Mouse (Mus musculus) hindbrain, embryonic 12.5 days (tissue): Measurements from ENCODE around the gene Ksr2. TPM values are rescaled to one million over a fixed set of nuclear protein-coding genes. Genes with fewer than 3 reads are reported as not detected.

Experiments
- ATAC-seq: fragments of 200-750 bp; cut with Nextera tagmentation; 2 replicates; pipeline ENCODE4 v1.8.0; 2017; ENCODE audit warnings: moderate TSS enrichment; ENCODE audit not compliant: low FRiP score
- H3K27ac ChIP-seq: fragments of 300-500 bp; sonication (generic); 2 replicates; pipeline ENCODE4 v1.5.1; 2016; ENCODE audit warnings: mild to moderate bottlenecking
- H3K27me3 ChIP-seq: fragments of 300-500 bp; sonication (generic); 2 replicates; pipeline ENCODE4 v1.6.1; 2016; ENCODE audit warnings: mild to moderate bottlenecking
- H3K36me3 ChIP-seq: fragments of 300-500 bp; sonication (generic); 2 replicates; pipeline ENCODE4 v1.6.1; 2016; ENCODE audit warnings: mild to moderate bottlenecking
- H3K4me1 ChIP-seq: fragments of 300-500 bp; sonication (generic); 2 replicates; pipeline ENCODE4 v1.6.1; 2016
- H3K4me2 ChIP-seq: fragments of 300-500 bp; sonication (generic); replicated peaks from 2 replicates; pipeline ENCODE4 v1.6.1; 2016; ENCODE audit warnings: mild to moderate bottlenecking
- H3K4me3 ChIP-seq: fragments of 300-500 bp; sonication (generic); 2 replicates; pipeline ENCODE4 v1.5.1; 2016; ENCODE audit warnings: mild to moderate bottlenecking
- H3K9ac ChIP-seq: fragments of 300-500 bp; sonication (generic); 2 replicates; pipeline ENCODE4 v1.6.1; 2016; ENCODE audit warnings: mild to moderate bottlenecking, moderate library complexity
- H3K9me3 ChIP-seq: fragments of 300-500 bp; sonication (generic); replicated peaks from 2 replicates; pipeline ENCODE4 v1.6.1; 2016; ENCODE audit warnings: mild to moderate bottlenecking
- WGBS: fragments of 180-500 bp; shearing (Covaris S2); methylation state at CpG from one replicate; pipeline ENCODE4 v1.1.7; 2016; 5-methylcytosine and 5-hydroxymethylcytosine counted together
- polyA plus RNA-seq: library from polyadenylated mRNA; unstranded; fragments of >200 nt; fragmentation: Nextera tagmentation; extraction: Ambion mirVana; gene quantifications from 2 replicates; pipeline ENCODE4 v1.2.1, GENCODE M21; 2016

The Ksr2 gene
- polyA plus RNA-seq, 1 experiment from 2014 or later: 4.4 TPM

DNA sequence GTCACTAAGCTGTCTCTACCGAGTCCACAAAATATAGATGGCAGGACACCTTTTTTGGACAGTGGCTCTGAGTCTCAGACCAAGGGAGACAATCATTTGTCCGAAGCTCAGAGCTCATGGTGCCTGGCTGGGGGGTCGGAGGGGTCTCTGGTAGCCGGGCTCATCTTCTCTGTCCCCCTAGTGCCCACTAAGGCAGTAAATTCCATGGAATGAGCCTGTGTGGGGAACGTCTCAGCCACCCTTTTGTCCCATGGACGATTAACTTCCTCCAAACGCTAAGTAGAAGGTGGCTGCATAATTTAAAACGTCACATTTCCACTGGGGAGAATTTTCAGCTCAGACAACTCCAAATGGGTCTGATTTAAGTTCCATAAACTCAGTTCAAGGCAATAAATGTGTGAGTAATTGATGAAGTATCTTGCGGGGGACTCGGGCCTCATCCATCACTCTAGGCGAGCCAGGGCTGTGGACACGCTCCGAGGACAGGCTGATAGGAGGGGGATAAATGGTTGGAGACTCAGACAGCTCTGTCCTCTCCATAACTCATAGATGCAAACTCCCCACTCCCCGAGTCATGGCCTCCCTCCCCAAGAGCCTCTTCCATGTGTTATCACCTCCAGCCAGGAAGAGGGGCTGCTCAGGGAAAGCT lies 237.6 kb downstream of the Ksr2 start:
- Histone ChIP-seq H3K36me3 (no peaks in the 10 kb centered on the region), H3K4me2 (no peak overlapping the region), H3K4me1 (no peaks in the 10 kb centered on the region), H3K9ac (no peak overlapping the region), H3K27me3 (no peaks in the 10 kb centered on the region), H3K4me3 (no peak overlapping the region), H3K9me3 (no peaks in the 10 kb centered on the region), H3K27ac (no peak overlapping the region)
- WGBS: 72% methylated on average over 14 of the region's 14 CpGs
- no peak for ATAC-seq

DNA sequence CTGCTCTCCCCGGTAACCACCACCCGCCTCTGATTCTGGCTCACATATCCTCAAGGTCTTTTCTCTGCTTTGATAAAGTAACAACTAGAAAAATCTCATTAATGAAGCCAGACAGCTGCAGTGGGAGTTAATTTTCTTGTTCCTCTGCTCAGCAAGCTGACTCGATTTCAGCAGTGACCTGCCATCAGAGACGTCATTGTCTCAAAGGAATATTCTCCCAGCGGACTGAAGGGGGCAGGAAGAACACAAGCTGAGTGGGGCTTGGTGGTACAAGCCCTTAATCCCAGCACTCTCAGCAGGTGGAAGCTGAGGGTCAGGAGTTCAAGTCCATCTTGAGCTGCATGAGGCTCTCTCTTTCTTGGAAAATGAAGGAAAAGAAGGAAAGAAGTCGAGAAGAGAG lies 244.8 kb downstream of the Ksr2 start:
- no peak overlapping the region for H3K4me2 ChIP-seq
- no peak overlapping the region for H3K4me3 ChIP-seq
- 0 out of 2 replicates have a peak, but pooled peaks cover 7% of the 10 kb centered on the region for H3K4me1 ChIP-seq
- H3K36me3 ChIP-seq: no peaks in the 10 kb centered on the region
- no peak for ATAC-seq
- 33% methylated on average over 6 of the region's 6 CpGs for WGBS
- no peak overlapping the region for H3K9ac ChIP-seq
- H3K27ac ChIP-seq: no peak overlapping the region
- no peaks in the 10 kb centered on the region for H3K9me3 ChIP-seq
- no peaks in the 10 kb centered on the region for H3K27me3 ChIP-seq

DNA sequence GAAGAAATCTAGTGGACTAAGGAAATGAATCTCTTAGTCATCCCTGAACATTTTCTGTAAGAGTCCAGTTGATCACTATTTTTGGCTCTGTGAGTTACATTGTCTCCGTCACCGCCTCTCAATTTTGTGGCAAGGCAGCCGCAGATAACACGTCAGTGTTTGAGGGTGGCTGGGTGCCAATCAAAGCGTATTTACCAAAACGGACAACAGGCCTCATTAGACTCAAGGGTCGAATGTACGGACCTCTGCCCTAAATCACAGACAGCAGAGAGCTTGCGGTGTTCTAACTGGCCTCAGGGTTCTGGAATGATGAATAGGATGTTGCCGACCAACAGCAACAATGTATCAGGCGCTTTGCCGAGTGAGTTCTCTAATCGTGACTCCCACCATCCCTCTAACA lies 245.8 kb downstream of the Ksr2 start:
- Histone ChIP-seq H3K27me3 (no peaks in the 10 kb centered on the region), H3K27ac (no peak overlapping the region), H3K4me3 (no peak overlapping the region), H3K36me3 (no peaks in the 10 kb centered on the region), H3K4me1 (0 out of 2 replicates have a peak, but pooled peaks cover 7% of the 10 kb centered on the region), H3K9me3 (no peaks in the 10 kb centered on the region), H3K4me2 (no peak overlapping the region), H3K9ac (no peak overlapping the region)
- ATAC-seq: no peak
- 76% methylated on average over 13 of the region's 13 CpGs for WGBS

DNA sequence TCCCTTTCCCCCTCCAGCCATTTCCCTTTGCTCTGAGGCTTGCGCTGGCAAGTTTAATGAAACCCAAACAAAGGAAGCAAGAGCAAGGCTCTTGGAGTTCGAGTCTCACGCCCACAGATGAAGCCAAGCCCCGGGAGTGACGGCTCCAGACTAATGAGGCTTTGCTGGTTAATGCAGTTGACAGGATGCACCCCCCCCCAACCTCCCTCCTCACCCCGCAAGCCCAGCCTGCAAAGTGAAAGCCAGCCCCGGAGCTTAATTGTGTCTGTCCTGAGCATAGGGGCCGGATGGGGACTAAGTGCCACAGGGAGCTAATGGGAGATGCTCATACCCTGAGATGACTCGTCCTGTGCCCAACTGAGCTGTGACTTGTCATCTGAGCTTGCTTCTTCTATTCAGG lies 251.4 kb downstream of the Ksr2 start:
- no peak overlapping the region for H3K4me2 ChIP-seq
- H3K36me3 ChIP-seq: no peaks in the 10 kb centered on the region
- no peaks in the 10 kb centered on the region for H3K9me3 ChIP-seq
- H3K9ac ChIP-seq: no peak overlapping the region
- ATAC-seq: no peak
- H3K27ac ChIP-seq: no peak overlapping the region
- 12% methylated on average over 9 of the region's 9 CpGs for WGBS
- H3K4me3 ChIP-seq: no peak overlapping the region
- H3K27me3 ChIP-seq: no peaks in the 10 kb centered on the region
- peaks cover 18% of the 10 kb centered on the region for H3K4me1 ChIP-seq

DNA sequence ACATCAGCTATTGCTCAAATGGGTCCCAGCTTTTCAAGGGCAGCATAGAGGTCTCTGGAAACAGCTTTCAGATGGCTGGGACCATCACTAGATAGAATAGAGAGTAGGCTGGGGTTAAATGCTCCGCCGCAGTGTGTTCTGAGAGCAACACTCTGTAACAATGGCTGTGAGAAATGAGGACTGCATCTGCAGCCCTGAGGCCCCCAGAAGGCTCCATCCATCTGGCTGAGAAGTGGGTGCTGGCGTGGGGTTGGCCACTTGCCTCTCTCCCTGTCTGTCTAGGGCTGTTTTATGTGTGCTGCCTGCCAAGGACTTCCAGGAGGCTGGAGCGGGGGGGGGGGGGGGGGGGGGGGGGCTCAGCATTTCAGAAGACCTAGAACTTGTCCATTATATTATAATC lies 253.5 kb downstream of the Ksr2 start:
- Histone ChIP-seq H3K9ac (no peak overlapping the region), H3K4me2 (no peak overlapping the region), H3K4me3 (no peak overlapping the region), H3K27me3 (no peaks in the 10 kb centered on the region), H3K27ac (no peak overlapping the region), H3K4me1 (peaks cover 24% of the 10 kb centered on the region), H3K9me3 (no peaks in the 10 kb centered on the region), H3K36me3 (no peaks in the 10 kb centered on the region)
- no peak for ATAC-seq
- 77% methylated on average over 3 of the region's 4 CpGs for WGBS

DNA sequence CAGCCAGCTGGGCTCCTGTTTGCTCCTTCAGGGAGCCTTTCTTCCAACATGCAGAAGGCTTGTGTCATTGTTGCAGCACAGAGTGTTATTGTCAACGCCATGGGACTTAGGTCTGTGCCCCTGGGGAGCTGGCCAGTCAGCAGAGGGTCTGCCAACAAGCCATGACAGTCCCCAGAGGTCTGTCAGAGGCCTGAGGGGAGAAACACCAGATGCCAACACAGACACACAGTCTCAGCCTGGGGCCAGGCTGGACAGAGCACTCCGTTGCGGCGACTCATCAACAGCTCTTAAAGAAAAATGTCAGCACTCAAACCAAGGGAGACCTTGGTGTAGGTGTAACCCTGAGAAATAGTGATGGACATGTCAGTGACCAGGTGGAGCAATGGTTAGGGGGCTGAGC lies 255.5 kb downstream of the Ksr2 start:
- ATAC-seq: no peak
- peaks cover 24% of the 10 kb centered on the region for H3K4me1 ChIP-seq
- no peak overlapping the region for H3K4me3 ChIP-seq
- H3K9me3 ChIP-seq: no peaks in the 10 kb centered on the region
- H3K36me3 ChIP-seq: no peaks in the 10 kb centered on the region
- H3K27ac ChIP-seq: no peak overlapping the region
- no peak overlapping the region for H3K4me2 ChIP-seq
- no peaks in the 10 kb centered on the region for H3K27me3 ChIP-seq
- no peak overlapping the region for H3K9ac ChIP-seq
- WGBS: 69% methylated on average over 4 of the region's 4 CpGs

DNA sequence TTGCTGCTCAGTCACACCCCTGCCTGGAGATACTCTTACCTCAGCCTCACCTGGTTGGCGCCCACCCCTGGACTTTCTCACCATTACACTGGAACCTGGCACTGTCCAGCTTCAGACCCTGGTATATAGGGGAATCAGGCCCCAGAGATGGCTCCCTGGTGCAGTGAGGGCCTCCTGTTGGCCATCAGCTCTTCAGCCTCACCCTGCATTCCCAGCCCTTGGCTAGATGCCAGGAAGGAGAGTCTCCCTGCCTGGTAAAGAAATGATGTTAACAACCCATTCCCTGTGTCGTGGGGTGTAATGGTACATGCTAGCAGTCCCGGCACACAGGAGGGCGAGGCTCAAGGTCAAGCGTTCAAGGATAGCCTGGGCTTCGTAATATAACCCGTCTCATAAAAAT lies 256.0 kb downstream of the Ksr2 start:
- Histone ChIP-seq H3K27ac (peak overlapping the region; percentile 57; the same call in 1 of the 2 replicates), H3K4me3 (no peak overlapping the region), H3K4me1 (peaks cover 24% of the 10 kb centered on the region), H3K36me3 (no peaks in the 10 kb centered on the region), H3K9ac (no peak overlapping the region), H3K9me3 (no peaks in the 10 kb centered on the region), H3K4me2 (no peak overlapping the region), H3K27me3 (no peaks in the 10 kb centered on the region)
- WGBS: 83% methylated on average over 7 of the region's 7 CpGs
- ATAC-seq: no peak

DNA sequence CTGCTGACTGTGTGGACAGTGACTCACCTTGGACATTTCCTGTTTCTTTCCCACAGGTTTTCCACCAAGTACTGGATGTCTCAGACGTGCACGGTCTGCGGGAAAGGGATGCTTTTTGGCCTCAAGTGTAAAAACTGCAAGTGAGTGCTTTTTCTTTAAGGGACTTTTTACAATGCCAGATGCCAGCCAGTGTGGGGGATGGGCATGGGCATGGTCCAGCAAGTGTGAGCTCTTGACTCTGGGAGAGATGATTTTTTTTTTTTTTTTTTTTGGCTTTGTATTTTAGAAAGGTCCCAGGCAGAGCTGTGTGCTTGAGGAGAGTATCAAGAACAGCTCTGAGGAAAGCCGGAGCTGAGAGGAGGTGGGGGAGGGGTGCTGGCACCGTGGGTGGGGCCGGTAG lies 257.6 kb downstream of the Ksr2 start:
- 58% methylated on average over 6 of the region's 6 CpGs for WGBS
- no peak overlapping the region for H3K4me3 ChIP-seq
- no peaks in the 10 kb centered on the region for H3K27me3 ChIP-seq
- no peaks in the 10 kb centered on the region for H3K9me3 ChIP-seq
- ATAC-seq: no peak
- no peak overlapping the region for H3K27ac ChIP-seq
- no peak overlapping the region for H3K9ac ChIP-seq
- no peak overlapping the region for H3K4me2 ChIP-seq
- peaks cover 18% of the 10 kb centered on the region for H3K4me1 ChIP-seq
- H3K36me3 ChIP-seq: no peaks in the 10 kb centered on the region

DNA sequence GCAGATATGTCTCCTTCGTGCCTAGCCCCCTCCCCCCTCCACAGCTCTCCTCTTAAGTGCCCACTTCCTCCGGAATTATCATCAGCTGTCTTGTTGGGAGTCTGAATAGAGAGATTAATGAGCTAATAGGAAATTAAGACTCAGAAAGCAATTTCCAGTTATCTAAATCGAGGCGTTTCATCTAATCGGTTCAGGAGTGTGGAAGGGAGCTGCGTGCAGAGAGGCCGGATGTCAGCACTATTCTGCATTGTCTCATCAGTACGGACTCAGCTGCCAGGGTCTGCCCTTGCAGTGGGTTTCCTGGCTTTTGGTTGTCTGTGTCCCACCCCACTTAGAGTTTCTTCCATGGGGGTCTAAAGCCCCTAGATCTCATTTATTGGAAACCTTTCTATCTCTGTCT lies 262.0 kb downstream of the Ksr2 start:
- Histone ChIP-seq H3K4me1 (no peaks in the 10 kb centered on the region), H3K4me2 (no peak overlapping the region), H3K27me3 (no peaks in the 10 kb centered on the region), H3K27ac (no peak overlapping the region), H3K9ac (no peak overlapping the region), H3K4me3 (no peak overlapping the region), H3K9me3 (no peaks in the 10 kb centered on the region), H3K36me3 (no peaks in the 10 kb centered on the region)
- no peak for ATAC-seq
- 80% methylated on average over 8 of the region's 8 CpGs for WGBS

DNA sequence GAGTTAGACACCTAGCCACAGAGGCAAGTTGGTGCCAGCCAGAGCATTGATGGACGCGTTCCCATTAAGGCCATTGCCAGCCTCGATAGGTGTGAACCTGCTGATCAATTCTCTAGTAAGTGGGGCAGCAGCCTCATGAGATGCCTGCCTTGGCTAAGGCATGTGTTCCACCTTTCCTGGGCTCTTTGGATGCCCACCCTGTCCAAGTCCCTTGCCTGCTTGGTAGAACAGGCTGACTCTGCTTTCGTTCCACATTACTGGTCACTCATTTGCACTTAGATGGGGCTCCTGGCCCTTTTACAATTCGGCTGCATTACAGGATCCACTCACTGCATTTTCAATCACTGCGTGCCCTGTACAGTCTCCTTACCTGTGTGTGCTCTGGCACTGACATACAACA lies 263.4 kb downstream of the Ksr2 start:
- no peaks in the 10 kb centered on the region for H3K36me3 ChIP-seq
- no peak overlapping the region for H3K9ac ChIP-seq
- H3K27ac ChIP-seq: no peak overlapping the region
- H3K4me2 ChIP-seq: no peak overlapping the region
- H3K4me1 ChIP-seq: no peaks in the 10 kb centered on the region
- H3K4me3 ChIP-seq: no peak overlapping the region
- ATAC-seq: no peak
- H3K27me3 ChIP-seq: no peaks in the 10 kb centered on the region
- no peaks in the 10 kb centered on the region for H3K9me3 ChIP-seq
- WGBS: 93% methylated on average over 6 of the region's 6 CpGs

DNA sequence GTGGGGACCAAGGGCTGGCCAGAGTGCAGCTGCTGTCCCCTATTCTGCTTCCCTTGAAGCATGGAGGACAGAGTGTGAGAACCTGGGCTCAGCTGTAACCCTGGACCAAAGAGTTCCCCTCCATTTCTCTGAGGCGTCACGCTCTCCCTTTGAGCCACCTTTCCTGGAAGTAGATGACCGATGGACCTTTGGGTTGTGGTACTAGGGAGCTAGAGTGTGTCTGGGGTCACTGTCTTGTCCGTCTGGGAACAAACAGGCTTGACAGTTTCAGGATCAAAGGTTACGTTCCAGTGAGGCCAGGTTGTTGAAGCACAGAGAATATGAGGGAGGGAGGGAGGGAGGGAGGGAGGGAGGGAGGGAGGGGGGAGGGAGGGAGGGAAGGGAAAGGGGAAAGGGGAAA lies 264.6 kb downstream of the Ksr2 start:
- Histone ChIP-seq H3K4me1 (no peaks in the 10 kb centered on the region), H3K27me3 (no peaks in the 10 kb centered on the region), H3K27ac (no peak overlapping the region), H3K4me3 (no peak overlapping the region), H3K9ac (no peak overlapping the region), H3K36me3 (no peaks in the 10 kb centered on the region), H3K4me2 (no peak overlapping the region), H3K9me3 (no peaks in the 10 kb centered on the region)
- 61% methylated on average over 5 of the region's 5 CpGs for WGBS
- ATAC-seq: no peak

DNA sequence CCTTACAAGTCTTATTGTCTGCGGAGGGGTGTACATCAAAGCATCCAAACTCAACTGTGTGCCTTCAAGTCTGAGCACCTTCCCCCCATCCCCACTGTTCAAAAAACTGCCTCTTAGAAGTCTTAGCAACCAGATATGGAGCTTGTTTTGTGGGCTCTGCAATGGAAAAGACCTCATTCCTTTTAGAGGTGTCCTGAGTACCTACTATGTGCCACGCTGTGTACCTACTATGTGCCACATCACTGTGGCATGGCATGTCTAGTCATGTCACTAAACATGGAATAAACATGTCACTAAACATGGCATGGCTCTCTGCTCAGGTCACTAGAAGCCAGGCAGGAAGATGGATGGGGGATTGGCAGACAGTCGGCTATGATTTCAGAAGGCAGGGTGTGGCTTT lies 268.4 kb downstream of the Ksr2 start:
- no peaks in the 10 kb centered on the region for H3K36me3 ChIP-seq
- no peaks in the 10 kb centered on the region for H3K4me1 ChIP-seq
- 93% methylated on average over 3 of the region's 3 CpGs for WGBS
- no peak overlapping the region for H3K27ac ChIP-seq
- H3K9me3 ChIP-seq: no peaks in the 10 kb centered on the region
- no peak overlapping the region for H3K4me3 ChIP-seq
- H3K4me2 ChIP-seq: no peak overlapping the region
- no peak overlapping the region for H3K9ac ChIP-seq
- H3K27me3 ChIP-seq: no peaks in the 10 kb centered on the region
- ATAC-seq: no peak

DNA sequence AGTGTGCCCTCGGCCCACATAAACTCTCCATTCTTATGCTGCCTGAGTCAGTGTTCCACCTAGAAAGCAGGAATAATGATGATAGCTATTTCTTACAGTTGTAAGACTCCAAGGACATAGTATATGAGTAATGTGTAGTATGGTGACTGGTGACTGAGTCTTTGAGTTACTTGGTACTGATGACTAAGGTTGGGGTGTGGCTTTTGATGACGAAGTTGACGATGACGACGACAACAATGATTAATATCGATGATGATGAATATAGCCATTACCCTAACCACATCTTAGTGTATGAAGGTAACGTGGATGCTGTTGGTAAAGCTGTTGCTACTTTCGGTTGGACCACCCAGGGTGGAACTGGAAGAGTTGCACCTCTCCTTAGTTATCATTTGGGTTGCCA lies 270.7 kb downstream of the Ksr2 start:
- no peaks in the 10 kb centered on the region for H3K36me3 ChIP-seq
- peaks cover 9% of the 10 kb centered on the region for H3K4me1 ChIP-seq
- no peak overlapping the region for H3K9ac ChIP-seq
- 94% methylated on average over 8 of the region's 8 CpGs for WGBS
- no peak overlapping the region for H3K27ac ChIP-seq
- H3K9me3 ChIP-seq: no peaks in the 10 kb centered on the region
- no peaks in the 10 kb centered on the region for H3K27me3 ChIP-seq
- ATAC-seq: no peak
- no peak overlapping the region for H3K4me2 ChIP-seq
- H3K4me3 ChIP-seq: no peak overlapping the region
